Mouse (Mus musculus) left cerebral cortex, adult 11 months (tissue): ENCODE measurements at regions not wholly inside any gene's neighbourhood (a gene's known extent, or its start where the extent isn't known, plus 50 kb on each side); places are given as distances from the start of the nearest gene placed in this dataset.

Experiments
- DNase-seq: peaks from one replicate; pipeline ENCODE4 v3.0.0; 2022; ENCODE audit warnings: low spot score

DNA sequence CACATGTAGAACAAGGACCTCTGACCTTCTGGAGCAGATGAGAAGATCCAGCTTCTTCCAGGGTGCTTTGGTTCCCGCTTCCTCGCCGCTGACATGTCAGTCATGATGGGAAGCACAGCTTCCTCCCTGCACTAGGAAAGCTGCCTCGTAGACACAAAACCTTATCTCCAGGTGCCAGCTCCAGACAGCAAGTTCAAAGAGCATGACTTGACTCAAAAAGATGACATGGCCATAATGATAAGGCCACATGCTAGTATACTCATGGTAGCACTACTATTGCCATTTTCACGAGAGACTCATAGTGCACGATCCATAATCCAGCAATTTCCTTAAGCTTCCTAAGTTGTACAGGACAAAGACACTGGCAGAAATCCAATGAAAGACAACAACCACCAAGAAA is 272.1 kb downstream of the Gm9195 start:
- no peak for DNase-seq

DNA sequence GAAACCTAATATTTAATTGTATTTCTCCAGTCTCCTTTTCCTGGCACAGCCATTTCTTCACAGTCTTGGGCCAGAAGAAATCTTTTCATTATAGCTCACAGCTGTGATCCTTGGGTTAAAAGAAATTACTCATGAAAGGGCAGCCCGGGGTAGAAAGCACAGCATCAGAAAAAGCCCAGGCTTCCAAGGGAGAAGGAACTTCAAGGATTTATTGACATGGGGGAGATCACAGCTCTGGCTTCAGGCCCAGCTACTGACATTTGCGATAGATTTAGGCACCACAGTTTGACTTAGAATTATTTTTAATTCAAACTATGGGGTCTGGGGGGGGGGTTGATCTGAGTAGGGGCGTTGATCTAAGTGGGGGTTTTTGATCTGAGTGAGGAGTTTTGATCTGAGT is 291.3 kb downstream of the Gm9195 start:
- no peak for DNase-seq

DNA sequence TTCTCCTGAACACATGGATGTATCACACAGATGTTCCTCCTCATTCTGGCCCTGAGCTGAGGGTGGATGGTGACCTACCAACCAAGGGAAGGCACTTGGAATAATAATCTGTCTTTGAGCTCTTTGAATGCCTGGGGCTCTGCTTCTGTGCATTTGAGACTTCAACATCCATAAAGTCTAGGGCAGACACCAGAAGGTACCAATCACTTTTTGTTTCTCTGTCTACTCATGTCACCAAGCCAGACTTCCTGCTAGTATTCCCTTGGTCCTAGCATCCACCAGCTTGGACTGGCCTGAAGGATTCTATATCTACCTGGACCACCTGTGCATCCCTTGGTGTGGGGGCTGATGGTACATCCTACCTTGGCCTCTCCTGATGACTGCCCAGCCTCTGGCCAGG is 291.7 kb downstream of the Gm9195 start:
- DNase-seq: no peak

DNA sequence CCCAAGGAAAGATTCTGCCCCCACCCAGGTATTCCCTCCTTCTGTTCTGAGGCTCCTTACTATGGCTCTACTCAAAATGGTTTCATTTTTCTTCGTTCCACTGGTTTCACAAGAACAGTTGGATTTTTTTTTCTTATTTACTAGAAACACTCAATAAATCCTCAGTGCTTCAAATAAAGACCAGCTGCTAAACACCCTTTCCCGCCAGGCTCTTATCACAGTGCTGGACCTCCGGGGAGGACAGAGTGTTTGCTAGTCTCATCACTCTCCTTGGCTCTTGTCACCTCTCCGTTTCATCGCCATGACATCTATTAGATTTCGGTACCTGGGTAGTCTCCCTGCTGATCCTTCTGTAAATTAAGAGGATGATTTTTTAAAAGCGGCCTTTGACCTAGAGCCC is 293.7 kb downstream of the Gm9195 start:
- DNase-seq: no peak

DNA sequence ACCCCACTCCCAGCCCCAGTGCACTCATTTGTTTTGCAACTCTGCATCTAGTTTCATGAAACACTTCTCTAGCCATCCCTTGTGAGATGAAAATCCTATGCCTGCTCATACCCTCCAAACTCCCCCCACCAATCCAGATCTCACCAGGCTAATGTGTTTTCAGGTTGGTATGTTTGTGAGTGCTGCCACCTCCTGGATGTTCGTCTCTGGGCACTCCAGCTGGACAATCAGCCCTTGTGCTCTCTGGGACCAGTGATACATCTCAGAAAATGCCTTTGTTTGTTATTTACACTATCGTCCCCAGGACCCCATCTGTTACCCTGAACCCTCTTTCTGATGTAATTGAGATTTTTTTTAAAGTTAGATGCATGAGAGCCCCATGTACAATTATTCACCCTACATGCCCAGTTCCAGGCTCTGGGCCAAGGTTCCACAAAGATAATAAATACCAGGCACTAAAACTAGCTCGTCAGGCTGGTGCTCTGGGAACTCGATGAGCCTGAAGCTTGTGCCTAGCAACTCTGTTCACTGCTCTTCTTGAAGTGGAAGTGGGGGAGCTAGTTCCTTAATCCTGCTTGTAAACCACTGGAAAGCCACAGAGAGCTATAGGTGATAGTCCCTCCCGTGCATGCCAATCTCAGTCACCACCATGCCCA is 304.2 kb downstream of the Gm9195 start:
- peak; percentile 52 for DNase-seq

DNA sequence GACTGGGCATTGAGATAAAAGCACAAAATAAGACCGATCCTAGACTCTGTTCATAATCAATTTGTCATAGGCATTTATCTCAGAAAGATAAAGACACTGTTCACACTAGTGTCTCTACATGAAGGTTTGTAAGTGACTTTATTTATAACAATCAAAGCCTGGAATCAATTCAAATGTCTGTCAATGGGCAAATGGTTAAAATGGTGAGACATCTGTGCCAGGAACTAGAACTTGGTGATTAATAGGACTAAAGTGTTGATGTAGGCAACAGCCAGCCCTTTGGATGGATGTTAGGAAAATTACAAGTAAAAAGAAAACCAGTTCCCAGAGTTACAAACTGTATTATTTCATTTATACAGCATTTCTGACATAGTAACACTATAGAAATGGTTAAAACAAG is 315.9 kb downstream of the Gm9195 start:
- no peak for DNase-seq

DNA sequence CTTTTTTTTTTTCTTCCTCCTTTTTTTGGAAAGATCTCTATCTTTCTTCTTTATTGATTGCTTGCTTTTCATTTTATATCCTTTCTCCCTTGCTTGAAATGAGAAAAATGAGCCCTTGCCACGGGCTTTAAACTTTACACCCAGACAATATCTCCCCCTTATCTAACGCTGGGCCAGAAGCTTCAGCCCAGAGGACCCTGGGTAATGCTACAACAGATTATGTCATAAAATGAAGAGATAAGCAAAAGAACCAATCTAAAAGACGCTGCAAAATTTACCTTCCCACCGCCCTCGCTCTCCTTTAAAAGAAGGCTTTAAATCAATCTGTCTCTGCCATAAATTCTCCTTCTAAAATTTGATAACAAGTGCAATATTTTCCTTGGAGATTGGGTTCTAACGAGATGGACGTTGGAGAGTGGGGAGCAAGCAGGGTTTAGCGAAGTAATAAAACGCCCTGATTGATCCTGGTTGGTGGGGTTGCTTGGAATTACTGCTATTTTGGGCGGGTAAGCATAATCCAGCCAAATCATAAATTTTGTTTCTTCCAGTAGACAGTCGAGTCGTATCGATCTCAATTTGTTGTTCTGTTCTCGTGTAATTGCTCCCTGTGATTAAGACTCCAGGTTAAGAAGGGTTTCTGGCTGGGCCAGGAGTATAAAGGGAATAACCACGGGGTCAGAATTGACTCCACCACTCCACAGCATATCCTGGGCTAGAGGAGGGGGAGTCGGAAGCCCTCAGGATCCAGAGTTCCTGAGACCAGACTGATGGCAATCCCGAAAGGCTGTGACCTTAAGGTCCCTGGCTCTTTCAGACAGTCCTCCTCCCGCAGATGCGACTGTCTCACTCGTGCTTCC is 318.9 kb downstream of the Gm9195 start:
- DNase-seq: no peak

DNA sequence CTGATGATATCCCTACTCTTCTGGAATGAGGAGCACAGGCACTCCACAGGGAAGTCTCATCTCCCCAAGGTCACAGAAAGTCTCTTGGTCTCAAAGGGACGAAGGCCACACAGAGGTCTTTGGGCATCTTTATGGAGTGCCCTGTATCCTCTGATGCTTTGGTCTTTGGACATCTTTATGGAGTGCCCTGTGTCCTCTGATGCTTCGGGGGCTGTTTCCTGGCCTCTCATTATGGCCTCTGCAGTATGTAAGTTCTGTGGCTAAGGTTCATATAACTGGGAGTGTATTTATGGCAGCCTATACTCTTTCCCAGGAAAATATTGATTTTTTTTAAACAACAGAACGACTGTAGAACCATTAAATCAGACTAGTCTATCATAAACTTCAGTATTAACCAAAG is 319.9 kb downstream of the Gm9195 start:
- no peak for DNase-seq

DNA sequence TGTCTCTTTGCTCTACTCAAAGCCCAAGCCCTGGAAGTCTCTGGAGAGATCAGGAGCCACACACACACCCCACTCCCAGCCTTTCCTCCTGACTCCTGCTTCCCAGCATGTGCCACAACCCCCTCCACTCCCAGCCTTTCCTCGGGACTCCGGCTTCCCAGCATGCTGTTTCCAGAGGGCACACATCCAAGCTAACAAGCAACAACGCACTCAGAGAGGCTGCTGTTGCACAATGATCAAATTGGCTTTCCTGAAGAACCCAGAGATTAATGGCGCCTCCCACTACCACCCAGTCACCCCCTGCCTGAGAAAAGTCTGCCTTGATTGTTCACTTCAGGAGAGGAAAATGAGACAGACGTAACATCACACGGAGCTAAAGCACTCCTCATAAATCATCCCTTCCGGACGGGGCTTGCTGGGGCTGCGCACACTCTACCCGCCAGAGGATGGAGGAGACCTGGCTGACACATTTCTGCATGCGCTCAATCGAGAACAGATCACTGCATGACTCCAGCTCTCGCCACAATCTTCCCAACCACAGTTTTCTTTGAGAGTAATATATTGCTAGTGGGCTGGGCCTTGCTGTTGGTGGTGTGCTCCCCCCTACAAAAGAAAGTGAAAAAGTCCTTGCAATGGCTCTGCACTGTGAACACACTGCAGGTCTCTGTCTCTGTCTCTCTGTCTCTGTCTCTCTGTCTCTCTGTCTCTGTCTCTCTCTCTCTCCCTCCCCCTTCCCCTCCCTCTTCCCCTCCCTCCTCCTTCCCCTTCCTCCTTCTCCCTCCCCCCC is 332.9 kb downstream of the Gm9195 start:
- DNase-seq: no peak

DNA sequence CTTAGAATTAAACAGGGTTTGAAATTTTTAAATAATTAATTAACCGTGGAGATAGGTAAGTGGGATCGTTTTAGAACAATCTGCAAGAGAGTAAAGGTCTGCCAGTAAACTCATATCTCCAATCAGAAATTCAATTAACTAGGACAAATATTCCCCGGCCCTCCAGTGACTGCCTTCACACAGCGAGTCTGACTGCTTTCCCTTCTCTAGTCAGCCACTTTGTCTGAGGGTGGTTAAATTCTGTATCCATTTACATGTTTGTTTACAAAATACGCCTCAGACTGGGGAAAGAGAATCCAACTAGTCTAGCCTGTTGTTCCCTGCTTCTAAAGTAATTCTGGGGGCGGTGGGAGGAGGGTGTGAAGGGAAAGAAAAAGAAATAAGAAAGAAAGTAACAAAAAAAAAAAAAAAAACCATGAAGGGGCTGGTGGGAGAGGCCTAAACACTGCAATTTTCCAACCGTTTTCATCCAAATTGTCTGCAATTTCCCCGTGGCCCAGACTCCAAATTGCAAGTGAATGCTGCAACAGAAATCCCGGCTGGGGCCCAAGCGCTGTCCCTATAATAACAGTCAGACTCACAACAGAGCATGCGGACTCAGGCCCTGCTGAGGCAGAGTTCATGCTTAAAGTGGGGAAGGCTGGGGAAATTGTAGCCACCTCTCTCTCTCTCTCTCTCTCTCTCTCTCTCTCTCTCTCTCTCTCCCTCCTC is 336.3 kb downstream of the Gm9195 start:
- DNase-seq: no peak

DNA sequence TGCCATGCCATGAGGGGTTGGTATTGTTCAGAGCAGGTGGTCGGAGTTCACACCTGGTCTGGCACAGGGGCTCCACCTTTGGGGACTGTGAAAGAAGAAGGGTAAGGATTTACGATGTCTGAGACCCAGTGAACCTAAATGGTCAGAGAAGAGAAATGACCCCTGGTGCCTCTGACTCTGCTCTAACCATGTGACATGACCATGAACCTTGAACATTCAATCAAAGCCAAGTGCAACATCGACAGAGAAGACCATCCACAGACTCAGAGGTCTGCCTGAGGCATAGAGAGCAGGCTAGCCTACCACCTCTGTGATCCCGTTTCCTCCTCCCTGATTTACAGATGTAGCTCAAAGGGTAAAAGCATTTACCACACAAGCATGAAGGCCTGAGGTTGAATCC is 340.0 kb downstream of the Gm9195 start:
- no peak for DNase-seq

DNA sequence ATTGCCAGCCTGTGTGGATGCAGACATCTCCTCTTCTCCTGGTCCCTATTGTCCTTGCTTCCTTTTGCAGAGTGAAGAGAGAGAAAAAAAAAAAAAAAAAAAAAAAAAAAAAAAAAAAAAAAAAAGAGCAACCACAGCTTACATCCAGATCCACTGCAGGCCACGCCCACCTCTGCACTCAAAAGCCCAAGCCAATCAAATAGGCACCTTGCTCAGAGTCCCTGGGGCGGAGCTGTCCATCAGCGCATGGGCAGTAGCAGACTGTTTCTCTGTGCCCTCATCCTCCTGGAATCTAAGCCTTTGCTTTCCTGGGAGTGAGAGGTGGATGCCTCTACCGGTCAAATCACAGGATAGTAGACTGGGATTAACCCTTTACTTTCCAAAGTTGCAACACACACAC is 342.2 kb downstream of the Gm9195 start:
- DNase-seq: no peak

DNA sequence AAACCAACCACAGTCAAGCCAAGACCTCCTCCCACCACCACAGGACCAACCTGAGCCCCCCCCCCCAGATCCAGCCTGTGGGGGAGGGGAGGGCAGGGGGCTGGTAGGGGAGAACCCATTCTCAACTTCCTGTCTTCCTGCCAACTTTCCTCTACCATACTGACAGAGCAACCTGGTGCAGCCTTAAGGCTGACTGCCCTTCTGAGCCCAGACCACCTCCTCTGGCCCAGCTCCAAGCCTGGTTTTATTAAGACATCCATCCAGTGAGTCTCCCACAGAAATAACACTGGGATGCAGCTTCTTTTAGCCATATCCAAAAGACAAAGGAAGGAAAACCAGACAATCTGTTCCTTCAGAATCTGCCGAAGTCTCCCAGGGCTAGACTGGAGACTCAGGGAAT is 342.8 kb downstream of the Gm9195 start:
- DNase-seq: no peak

DNA sequence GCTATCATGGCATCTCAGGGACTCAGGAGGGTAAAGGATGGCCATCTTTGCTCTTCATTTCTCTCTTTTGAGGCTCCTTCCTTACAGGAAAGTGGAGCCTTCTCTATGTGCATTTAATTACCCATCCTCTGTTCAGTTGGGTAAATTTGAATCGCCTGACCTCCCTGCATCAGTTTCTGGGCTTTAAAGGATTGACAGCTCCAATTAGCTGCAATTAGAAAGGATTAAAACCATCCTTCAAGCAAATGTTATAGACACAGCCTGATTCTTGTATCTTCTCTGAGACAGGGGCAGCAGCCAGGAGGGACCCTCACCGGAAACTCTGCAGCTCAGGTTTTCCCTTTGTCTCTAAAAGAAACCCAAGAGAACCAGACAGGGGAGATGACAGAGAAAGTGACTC is 345.3 kb downstream of the Gm9195 start:
- DNase-seq: no peak

DNA sequence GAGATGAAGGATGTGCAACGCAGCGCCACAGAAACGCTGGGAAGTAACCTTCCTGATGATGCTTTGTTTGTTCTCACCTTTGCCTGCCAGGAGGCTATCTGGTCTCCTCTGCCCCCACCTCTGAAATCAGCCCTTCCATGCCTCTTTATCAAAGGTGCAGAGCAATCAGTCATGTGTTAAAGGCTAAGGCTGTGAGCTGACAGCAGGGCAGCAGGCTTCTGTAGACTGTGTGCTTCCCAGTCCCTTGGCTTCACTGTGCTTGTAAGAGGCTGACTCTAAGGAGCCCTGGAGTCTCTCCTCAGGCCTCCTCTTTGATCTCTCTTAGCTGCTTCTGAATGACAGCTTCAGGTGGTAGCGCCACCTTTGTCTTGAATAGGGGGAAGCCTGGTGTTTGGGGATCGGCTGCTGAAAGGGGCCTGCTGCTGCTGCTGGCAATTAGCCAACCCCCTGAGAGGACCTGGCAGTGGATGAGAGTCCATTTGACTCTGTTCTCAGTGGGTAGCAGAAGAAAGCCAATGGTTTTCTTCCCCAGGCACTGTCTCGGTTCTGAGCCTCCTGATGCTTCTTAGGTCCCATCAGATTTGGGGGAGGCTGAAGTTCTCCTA is 348.7 kb downstream of the Gm9195 start:
- no peak for DNase-seq

DNA sequence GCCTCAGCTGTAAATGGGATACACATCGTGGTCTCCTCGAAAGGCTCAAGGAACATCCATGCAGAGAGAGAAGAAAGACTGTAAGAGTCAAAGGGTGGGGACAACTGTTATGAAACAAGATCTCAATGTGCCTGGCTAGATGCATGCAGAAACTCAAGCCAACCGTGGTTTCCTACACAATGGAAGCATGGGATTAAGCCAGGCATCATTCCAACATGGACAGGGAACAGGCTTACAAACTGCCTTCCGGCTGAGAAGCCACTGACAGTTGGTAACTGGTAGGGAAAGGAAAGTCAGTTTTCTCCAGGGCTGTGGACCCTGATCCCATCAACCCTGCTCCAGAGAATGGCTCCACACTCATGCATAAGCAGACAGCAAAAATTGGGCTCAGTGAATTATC is 350.5 kb downstream of the Gm9195 start:
- DNase-seq: no peak

DNA sequence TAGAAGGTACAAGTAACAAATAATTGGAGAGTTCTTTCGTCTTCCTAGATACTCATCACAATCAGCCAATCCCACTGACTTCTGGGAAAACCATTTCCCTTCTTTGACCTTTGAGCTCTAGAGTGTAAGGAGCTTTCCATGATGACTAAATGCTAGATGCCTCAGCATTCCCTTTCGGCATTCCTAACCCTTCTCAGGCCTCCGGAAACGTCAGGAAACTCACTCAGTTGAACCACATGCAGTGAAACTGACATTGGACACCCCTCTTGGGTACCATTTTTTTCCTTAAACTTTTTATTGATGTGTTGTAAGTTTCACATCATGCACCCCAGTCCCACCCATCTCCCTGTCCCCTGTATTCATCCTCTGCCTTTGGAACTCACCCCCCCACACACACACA is 361.5 kb downstream of the Gm9195 start:
- no peak for DNase-seq

DNA sequence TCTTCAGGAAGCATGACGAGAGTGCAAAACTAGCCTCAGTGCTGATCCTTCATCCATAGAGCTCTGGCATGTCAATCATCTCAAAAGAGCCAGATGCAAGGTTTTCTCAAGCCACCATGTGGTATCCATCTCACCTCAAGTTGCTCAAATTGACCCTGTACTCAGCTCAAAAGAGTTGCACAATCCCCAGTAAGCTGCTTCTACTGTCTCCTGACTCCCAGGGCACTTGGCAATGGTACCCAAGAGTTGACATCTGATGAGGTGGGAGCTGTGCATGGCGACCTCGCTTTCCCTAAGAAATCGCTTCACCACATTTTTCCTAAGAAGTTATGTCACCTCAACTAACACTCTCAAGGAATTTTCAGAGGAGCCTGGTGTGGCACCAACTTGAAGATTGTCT is 369.9 kb downstream of the Gm9195 start:
- no peak for DNase-seq

DNA sequence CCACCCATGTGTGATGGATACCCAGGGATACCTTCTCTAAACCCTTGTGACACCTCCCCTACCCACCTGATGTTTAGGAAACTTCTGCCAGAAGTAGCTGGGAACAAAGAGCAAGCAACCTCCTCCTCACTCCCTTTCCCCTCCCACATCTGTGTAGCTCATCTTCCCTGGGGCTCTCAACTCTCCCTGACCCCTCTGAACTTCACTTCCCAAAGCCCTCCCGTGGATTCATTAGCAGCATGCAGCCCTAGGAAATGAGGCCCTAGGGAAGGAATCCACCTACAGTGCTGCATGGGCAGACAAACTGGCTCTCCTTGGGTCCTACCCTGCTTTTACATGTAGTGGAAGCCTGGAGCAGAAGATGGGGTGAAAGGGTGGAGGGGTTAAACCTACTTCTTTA is 370.6 kb downstream of the Gm9195 start:
- DNase-seq: no peak

DNA sequence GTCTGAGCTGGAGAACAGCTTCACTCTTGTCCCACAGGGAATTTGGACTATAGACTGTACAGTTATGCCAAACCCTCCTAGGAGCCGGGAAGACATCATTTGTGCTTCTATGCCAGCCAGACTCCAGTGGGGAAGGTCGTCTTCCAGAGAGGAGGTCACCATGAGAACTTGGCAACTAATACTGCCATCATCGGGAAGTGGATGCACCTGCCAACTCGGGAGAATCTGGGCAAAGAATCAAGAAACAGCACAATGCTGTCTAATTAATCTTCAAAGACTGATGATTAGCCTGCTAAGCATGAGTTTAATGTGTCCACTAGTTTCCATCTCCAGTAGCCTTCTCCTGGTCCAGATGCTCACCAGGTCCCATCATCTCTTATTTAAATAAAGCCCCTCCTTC is 374.8 kb downstream of the Gm9195 start:
- peak; percentile 3 for DNase-seq

DNA sequence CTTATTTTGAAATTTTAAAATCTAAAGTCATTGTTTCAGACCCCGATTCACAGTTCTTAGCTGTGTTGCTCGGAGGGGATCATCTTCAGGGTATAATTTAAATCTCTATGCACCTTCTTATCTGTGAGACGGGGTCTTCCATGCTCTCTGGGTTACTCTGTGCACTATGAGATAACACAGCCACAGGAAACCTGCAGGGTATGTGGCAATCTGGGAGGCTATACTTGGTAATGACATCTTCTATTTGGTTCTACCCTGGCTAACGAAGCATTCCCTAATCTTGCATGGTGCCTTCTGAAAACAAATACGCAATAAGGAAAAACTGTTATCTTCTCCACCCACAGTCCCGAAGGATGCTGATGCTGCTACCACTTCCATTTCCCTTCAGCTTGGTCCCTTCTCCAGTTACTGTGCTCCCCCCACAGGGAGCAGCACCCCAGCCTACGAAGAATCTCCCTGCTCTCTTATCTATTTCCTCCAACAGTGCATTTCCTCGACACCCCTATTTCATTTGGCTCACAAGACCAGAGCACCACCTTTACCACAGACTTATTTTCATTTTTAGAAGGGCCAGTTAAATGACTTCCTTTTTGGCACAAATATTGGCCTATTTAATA is 378.2 kb downstream of the Gm9195 start:
- no peak for DNase-seq

DNA sequence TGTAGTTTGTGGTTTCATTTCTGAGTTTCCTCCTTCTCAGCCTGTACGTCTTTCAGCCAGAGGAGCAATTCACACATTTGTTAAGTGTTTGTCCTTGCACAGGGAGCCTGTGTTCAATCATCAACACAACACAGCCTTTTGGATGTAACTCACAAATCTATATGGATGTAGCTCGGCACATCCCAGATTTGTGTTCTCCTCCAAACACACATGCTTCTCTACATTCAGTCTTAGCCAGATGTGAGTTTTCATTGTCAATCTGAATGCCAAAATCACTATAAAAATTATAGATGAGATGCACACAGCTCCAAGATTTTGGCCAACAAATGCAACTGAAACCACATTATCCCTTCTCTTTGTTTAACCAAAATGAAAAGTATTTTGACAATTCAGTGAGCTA is 380.9 kb downstream of the Gm9195 start:
- no peak for DNase-seq
